Mouse (Mus musculus): ENCODE results near the gene Dclk3. TPM values are rescaled to one million over a fixed set of nuclear protein-coding genes. Genes with fewer than 3 reads are reported as not detected.
A peak's percentile ranks its signal among the peaks of the same experiment; 100 is the strongest.

Gene Dclk3
- polyA plus RNA-seq, 1 experiment from 2014 or later: 13.8 TPM

DNA sequence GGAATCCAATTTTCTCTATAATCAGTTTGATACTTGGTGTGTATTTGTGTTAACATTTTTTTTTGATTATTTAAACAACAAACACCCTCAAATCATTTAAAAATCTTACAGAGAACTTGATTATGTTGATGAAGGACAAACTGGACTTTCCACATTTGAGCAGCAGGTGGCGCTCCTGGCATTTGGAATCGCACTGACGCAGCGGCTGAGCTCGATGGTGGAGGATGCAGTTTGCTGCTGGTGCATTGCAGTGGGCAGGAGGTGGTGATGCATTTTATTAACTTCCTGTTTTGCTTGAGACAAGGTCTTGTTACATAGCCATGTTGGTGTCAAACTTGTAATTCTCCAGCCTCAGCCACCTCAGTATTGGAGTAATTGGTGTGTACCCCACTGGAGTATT lies 56.7 kb downstream of the Dclk3 start:
- no peak overlapping the region for H3K9ac ChIP-seq
- WGBS: 0% methylated on average over 5 of the region's 5 CpGs
- H3K36me3 ChIP-seq: no peaks in the 10 kb centered on the region
- H3K4me3 ChIP-seq: no peak overlapping the region
- no peaks in the 10 kb centered on the region for H3K9me3 ChIP-seq
- H3K27me3 ChIP-seq: peaks cover 5% of the 10 kb centered on the region; the same call in 1 of the 2 replicates
- H3K4me2 ChIP-seq: no peak overlapping the region
- peak; percentile 49; the same call in 1 of the 2 replicates for ATAC-seq (ENCODE audit: low read depth)
- H3K4me1 ChIP-seq (replicated peaks): peaks cover 3% of the 10 kb centered on the region; the same call in 1 of the 2 replicates
- H3K27ac ChIP-seq (replicated peaks): no peak overlapping the region

DNA sequence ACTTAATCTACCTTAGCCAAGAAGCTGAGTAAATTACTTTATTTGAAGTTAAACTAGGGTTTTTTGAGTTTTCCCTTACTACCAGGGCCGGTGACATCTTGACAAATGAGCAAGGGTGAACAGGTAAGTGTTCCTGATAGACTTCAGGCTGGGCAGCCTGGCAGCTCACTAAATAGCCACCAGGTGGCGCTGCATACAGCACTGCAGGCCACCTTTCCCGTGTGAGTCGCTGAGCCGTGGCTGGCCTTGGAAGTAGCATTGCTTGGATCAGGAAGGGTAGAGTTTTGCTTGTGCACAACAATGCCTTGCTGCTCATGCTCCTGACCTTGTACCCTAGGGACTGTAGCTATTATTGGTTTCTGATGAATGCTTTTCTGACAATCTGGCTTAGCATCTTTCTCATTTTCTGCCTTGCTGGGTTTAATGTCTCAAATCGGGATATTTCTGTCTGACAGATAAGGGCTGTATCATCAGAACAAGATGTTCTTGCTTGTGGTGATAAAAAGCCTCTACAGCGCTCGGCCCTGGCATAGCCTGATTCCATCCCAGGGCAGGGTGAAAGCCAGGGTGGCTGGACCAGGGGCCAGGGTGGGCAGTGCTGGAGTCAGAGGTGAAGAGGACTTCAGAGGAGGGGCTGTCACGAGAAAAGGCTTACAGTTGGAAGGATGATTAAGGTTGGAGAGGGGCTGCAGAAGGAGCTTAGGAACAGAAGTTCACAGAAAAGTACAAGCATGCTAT lies 58.4 kb downstream of the Dclk3 start:
- Histone ChIP-seq H3K4me2 (no peak overlapping the region), H3K9ac (no peak overlapping the region)
- 31% methylated on average over 9 of the region's 9 CpGs for WGBS

DNA sequence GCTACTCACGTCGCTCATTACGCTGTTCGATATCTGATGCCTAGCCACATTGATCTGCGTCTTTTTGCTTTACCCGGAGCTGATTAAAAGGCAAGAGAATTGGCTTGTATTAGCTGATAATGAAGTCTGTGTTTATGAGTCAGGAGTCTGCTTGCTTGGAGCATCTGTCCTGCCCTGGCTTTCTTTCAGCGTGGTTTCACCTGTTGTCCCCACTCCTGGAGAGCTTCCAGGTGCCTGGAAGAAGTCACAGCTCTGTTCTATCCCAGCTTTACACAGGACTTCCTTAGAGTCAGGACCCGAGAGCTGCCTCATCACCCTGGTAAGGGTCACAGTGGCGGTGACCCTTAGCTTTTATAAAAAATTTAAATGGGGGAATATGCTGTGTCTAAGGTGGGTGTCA lies 61.3 kb downstream of the Dclk3 start:
- Histone ChIP-seq H3K4me2 (no peak overlapping the region), H3K27ac (replicated peaks) (no peak overlapping the region), H3K4me3 (no peak overlapping the region), H3K9me3 (no peaks in the 10 kb centered on the region), H3K9ac (no peak overlapping the region), H3K4me1 (replicated peaks) (peaks cover 3% of the 10 kb centered on the region; the same call in 1 of the 2 replicates), H3K27me3 (no peaks in the 10 kb centered on the region), H3K36me3 (no peaks in the 10 kb centered on the region)
- ATAC-seq (ENCODE audit: low read depth): no peak
- WGBS: 88% methylated on average over 9 of the region's 9 CpGs

More for the DNA sequence above, 58.4 kb downstream of the Dclk3 start:
- no peaks in the 10 kb centered on the region for H3K27me3 ChIP-seq
- ATAC-seq (ENCODE audit: low read depth): peak; percentile 77
- no peak overlapping the region for H3K4me3 ChIP-seq
- H3K4me1 ChIP-seq (replicated peaks): peaks cover 3% of the 10 kb centered on the region; the same call in 1 of the 2 replicates
- H3K36me3 ChIP-seq: no peaks in the 10 kb centered on the region
- H3K9me3 ChIP-seq: no peaks in the 10 kb centered on the region
- H3K27ac ChIP-seq (replicated peaks): no peak overlapping the region

DNA sequence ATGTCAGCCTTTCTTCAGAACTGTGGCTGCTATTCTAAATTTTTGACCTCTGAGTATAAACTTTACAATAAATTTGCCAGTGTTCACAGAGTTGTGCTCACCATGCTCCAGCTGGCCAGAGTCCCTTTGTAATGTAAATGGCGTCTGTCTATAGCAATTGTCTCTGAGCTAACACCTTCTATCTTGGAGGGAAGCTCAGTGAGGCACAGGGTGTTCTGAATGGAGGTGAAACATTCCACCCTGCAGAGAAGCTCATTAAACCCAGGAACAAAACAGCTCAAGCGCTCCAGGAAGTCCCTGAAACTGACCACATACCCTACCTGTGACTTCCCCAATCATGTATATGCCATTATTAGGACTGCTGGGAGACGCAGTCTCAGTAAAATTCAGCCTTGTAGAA lies 67.2 kb downstream of the Dclk3 start:
- H3K27ac ChIP-seq (replicated peaks): no peak overlapping the region
- no peak overlapping the region for H3K4me3 ChIP-seq
- H3K9me3 ChIP-seq: peaks cover 5% of the 10 kb centered on the region; the same call in 1 of the 2 replicates
- no peak overlapping the region for H3K9ac ChIP-seq
- no peaks in the 10 kb centered on the region for H3K27me3 ChIP-seq
- H3K4me1 ChIP-seq (replicated peaks): no peaks in the 10 kb centered on the region
- ATAC-seq (ENCODE audit: low read depth): no peak
- no peak overlapping the region for H3K4me2 ChIP-seq
- H3K36me3 ChIP-seq: no peaks in the 10 kb centered on the region
- 28% methylated on average over 3 of the region's 3 CpGs for WGBS

DNA sequence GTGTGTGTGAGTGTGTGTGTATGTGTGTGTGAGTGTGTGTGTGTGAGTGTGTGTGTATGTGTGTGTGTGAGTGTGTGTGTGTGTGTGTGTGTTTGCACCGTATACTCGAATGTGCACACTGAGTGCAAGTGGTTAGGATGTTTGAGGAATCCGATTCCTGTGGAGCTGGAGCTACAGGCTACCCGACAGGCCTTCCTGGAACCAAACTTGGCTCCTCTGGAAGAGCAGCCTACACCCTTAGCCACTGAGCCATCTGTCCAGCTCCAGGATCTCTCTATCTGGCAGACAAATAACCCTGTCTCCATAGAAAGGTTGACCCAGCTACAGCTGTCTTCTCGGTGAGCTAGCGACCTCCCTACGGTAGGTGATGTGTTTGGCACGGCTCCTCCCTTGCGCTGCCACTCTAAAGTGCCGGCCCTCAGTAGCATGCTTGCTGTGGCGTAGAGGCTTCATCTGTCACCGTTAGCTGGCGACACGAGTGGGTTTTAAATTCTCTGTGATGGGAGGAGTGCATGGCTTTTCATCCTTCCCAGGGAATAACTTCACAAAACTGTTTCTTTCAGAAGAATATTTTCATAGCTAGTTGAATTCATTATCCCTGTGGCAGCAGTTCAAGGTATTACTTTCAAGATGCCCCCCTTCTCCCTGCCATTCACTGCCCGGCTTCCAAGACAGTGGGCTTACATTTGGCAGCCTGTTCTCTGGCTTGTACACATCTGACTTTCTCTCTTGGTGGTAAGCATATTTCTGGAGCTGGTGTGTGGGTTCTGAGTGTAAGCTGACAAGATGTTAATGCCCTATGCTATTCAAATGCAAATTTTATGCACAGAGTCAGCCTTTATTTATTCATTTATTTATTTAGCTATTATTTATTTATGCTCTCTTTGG lies 75.9 kb downstream of the Dclk3 start:
- no peaks in the 10 kb centered on the region for H3K27me3 ChIP-seq
- ATAC-seq (ENCODE audit: low read depth): no peak
- no peak overlapping the region for H3K27ac ChIP-seq (replicated peaks)
- no peaks in the 10 kb centered on the region for H3K36me3 ChIP-seq
- 70% methylated on average over 15 of the region's 15 CpGs for WGBS
- no peak overlapping the region for H3K9ac ChIP-seq
- no peak overlapping the region for H3K4me2 ChIP-seq
- no peaks in the 10 kb centered on the region for H3K4me1 ChIP-seq (replicated peaks)
- no peaks in the 10 kb centered on the region for H3K9me3 ChIP-seq
- no peak overlapping the region for H3K4me3 ChIP-seq

DNA sequence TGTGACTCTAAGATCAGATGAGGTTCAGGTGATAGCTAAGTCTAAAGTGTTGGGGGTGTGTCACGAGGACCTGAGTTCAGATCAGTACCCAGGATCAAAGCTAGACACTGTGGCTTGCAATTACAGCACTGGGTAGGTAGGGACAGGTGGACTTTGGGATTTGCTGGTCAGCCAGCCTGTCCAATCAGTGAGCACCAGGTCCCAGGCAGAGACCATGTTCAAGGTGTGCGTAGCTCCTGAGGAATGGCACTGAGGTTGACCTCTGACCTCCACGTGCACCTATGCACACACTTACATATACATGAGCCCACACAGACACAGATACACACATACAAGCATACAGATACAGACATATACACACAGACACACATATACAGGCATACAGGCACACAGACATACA lies 76.7 kb downstream of the Dclk3 start:
- ATAC-seq (ENCODE audit: low read depth): no peak

DNA sequence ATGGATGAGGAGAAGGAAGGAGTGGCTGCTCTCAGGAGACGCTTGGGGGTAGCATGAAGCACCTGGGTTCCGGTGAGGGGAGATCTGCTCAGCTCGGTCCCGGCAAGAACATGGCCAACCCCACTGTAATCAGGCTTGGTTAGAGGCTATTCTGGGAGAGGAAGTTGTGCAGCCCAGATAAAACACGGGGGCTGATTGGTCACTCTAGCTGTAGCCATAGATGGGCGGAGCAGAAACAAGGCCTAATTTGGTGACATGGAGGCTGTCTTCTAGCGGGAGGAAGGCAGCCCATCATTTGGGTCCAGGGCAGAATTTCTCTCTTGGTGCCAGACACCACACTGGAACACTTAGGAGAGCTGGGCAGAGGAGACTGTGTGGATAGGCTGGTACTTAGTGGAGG lies 83.3 kb downstream of the Dclk3 start:
- H3K9me3 ChIP-seq: peaks cover 8% of the 10 kb centered on the region
- H3K4me1 ChIP-seq (replicated peaks): no peaks in the 10 kb centered on the region
- H3K27me3 ChIP-seq: no peaks in the 10 kb centered on the region
- no peak for ATAC-seq (ENCODE audit: low read depth)
- H3K27ac ChIP-seq (replicated peaks): no peak overlapping the region
- no peak overlapping the region for H3K4me3 ChIP-seq
- no peak overlapping the region for H3K4me2 ChIP-seq
- 94% methylated on average over 7 of the region's 7 CpGs for WGBS
- no peaks in the 10 kb centered on the region for H3K36me3 ChIP-seq
- H3K9ac ChIP-seq: no peak overlapping the region

More for the DNA sequence above, 76.7 kb downstream of the Dclk3 start:
- no peaks in the 10 kb centered on the region for H3K9me3 ChIP-seq
- H3K4me3 ChIP-seq: no peak overlapping the region
- no peak overlapping the region for H3K4me2 ChIP-seq
- WGBS: 81% methylated on average over 3 of the region's 3 CpGs
- H3K4me1 ChIP-seq (replicated peaks): no peaks in the 10 kb centered on the region
- no peak overlapping the region for H3K9ac ChIP-seq
- no peaks in the 10 kb centered on the region for H3K27me3 ChIP-seq
- no peak overlapping the region for H3K27ac ChIP-seq (replicated peaks)
- no peaks in the 10 kb centered on the region for H3K36me3 ChIP-seq

DNA sequence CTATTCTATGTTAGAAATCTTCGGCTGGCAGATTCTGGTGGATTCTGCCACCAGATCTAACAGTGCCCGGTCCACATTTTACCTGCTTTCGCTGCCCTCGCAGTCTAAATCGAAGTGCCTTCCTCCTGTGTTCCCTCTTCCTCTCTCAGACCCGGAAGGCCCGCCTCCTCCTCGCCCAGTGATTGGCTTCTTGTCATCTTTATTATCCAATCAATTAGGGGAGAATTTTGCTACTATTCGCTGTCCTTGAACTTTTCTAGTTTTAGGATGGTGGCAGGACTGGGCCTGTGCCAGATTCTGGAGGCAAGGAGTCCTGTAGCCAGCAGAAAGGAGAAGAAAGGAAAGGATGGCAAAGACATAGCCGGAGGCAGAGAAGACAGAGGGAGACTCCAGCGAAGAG lies 84.2 kb downstream of the Dclk3 start:
- no peak overlapping the region for H3K9ac ChIP-seq
- H3K36me3 ChIP-seq: no peaks in the 10 kb centered on the region
- H3K4me2 ChIP-seq: no peak overlapping the region
- H3K9me3 ChIP-seq: peaks cover 8% of the 10 kb centered on the region
- no peak overlapping the region for H3K27ac ChIP-seq (replicated peaks)
- 94% methylated on average over 11 of the region's 11 CpGs for WGBS
- no peak overlapping the region for H3K4me3 ChIP-seq
- no peak for ATAC-seq (ENCODE audit: low read depth)
- no peaks in the 10 kb centered on the region for H3K27me3 ChIP-seq
- H3K4me1 ChIP-seq (replicated peaks): no peaks in the 10 kb centered on the region

DNA sequence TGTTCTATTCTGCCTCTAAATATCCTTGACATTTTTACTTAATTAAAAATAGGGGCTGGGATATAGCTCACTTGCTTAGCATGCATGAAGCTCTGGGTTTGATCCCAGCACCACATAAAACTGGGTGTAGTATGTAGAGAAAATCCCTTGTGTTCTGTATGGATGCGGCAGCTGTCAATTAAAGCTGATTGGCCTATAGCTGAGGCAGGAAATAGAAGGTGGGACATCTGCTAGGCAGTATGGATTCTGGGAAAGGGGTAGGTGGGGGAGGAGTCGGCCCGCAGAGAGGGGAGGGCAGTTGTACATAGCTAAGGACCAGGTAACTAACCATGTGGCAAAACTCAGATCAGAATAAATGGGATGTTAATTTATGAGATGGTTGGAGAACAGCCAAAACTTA lies 85.0 kb downstream of the Dclk3 start:
- no peak for ATAC-seq (ENCODE audit: low read depth)
- Histone ChIP-seq H3K27me3 (no peaks in the 10 kb centered on the region), H3K36me3 (no peaks in the 10 kb centered on the region), H3K4me2 (no peak overlapping the region), H3K9me3 (peaks cover 8% of the 10 kb centered on the region), H3K9ac (no peak overlapping the region), H3K4me1 (replicated peaks) (no peaks in the 10 kb centered on the region), H3K4me3 (no peak overlapping the region), H3K27ac (replicated peaks) (no peak overlapping the region)
- 97% methylated on average over 3 of the region's 3 CpGs for WGBS

DNA sequence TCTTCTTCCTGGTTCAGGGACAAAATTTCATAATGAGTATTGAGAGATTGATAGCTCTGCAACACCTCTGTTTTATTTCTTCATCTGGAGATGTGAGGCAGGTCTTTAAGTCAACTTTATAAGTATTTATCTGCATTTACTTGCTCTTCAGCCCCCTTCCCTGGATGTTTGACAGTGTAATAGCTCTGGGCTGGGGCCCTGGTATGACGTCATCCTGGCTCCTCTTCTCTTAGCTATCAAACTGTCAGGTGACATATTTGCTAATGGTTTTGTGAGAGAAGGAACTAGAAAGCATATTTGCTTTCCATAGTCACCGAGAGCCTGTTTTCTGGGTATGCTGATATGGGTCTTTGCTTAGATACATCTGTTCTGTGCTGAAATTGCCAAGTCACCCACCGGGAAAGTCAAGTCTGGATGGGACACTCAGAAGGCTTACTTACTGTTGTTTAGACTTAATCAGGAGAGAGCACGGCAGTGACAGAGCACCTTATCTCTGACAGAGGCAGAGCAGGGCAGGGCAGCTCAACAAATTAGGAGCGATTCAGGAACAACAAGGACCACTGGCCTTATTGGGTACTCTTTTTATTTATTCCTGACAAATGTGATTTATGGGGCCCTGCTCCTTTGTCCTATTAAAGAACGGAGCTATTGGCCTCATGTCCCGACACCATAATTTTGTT lies 96.0 kb downstream of the Dclk3 start:
- Histone ChIP-seq H3K9me3 (no peaks in the 10 kb centered on the region), H3K4me3 (no peak overlapping the region), H3K27me3 (no peaks in the 10 kb centered on the region), H3K4me2 (no peak overlapping the region), H3K36me3 (no peaks in the 10 kb centered on the region), H3K4me1 (replicated peaks) (no peaks in the 10 kb centered on the region), H3K9ac (no peak overlapping the region), H3K27ac (replicated peaks) (no peak overlapping the region)
- 37% methylated on average over 7 of the region's 7 CpGs for WGBS
- ATAC-seq (ENCODE audit: low read depth): no peak

DNA sequence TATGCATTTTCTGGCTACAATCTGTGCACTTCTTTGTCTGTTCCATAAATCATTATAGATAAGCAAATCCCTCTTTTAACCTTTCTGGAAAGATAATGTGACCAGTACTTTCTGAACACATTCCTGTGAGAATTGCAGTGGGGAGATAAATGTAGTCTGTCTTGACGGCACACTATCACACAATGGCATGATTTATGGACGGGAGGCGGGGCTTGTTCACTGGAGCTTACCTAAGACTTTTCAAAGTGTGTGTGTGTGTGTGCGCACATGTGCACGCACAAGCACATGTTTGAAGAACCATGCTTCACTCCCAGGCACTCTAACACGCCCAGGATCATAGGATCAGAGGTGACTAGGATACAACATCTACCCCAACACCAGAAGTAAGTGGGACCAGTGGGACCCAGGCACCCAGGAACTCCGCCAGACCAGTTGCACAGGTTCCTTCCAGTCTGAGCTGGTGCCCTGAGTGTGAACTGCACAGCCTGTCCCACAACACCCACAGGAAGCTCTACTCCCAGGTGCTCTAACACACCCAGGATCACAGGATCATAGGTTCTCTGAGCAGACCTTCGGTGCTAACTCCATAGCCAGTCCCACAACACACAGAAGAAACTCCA lies 96.7 kb downstream of the Dclk3 start:
- Histone ChIP-seq H3K4me2 (no peak overlapping the region), H3K27ac (replicated peaks) (no peak overlapping the region), H3K4me3 (no peak overlapping the region), H3K9me3 (no peaks in the 10 kb centered on the region), H3K36me3 (no peaks in the 10 kb centered on the region), H3K27me3 (no peaks in the 10 kb centered on the region), H3K9ac (no peak overlapping the region), H3K4me1 (replicated peaks) (no peaks in the 10 kb centered on the region)
- 70% methylated on average over 8 of the region's 8 CpGs for WGBS
- 0 out of 2 replicates have a peak, but pooled peaks have one; percentile 40 for ATAC-seq (ENCODE audit: low read depth)
